Mouse (Mus musculus): ENCODE results near the gene Ppp1r9b. TPM values are rescaled to one million over a fixed set of nuclear protein-coding genes. Genes with fewer than 3 reads are reported as not detected.
"Not testable (repeated sequence)": the region's sequence is repeated elsewhere in the genome, so short reads cannot be mapped to it uniquely, and the experiment has no call there.

The Ppp1r9b gene
- total RNA-seq, 2 experiments from 2014 or later, result 46.6 to 81.9 TPM

GRCm38 (mm10) chr11:94996101-94996500 lies 5.3 kb downstream of the Ppp1r9b start:
- ATAC-seq (replicated peaks; ENCODE audit: poor library complexity), result no peak

DNA sequence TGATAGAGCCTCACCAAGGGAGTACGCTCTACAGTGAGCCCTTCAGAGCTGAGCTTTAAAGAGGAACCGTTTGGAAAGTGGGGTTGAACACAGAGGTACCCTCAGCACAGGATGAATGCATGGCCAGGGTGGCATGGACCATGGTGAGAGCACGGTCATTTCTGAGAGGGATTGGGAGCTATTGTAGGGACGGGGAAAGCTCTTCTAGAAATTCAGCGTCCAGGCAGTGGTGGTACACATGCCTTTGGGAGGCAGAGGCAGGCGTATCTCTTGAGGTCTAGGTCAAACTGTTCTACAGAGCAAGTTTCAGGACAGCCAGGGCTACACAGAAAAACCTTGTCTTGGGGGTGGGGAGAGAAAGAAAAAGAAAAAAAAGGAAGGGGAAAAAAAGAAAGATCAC lies 6.1 kb downstream of the Ppp1r9b start:
- no peak for ATAC-seq (replicated peaks; ENCODE audit: poor library complexity)

DNA sequence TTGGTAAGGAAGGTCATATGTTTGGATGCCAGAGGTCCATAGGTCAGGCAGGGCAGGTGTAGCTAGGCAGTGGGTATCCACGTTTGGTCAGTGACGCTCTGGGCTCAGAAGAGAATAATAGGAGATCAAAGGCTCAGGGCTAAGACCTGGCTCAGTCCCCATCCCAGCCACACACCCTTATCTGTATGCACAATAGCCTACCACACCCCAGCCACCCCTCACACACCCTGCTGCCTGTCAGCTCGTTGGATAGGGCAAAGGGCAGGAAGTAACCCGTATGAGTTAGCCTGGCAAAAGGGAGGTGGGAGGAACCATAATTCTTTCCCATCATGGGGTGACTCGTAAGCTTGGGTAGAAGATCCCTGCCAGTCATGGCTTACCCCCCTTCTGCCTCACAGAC lies 6.8 kb downstream of the Ppp1r9b start:
- ATAC-seq (replicated peaks; ENCODE audit: poor library complexity), result peak; percentile 71

DNA sequence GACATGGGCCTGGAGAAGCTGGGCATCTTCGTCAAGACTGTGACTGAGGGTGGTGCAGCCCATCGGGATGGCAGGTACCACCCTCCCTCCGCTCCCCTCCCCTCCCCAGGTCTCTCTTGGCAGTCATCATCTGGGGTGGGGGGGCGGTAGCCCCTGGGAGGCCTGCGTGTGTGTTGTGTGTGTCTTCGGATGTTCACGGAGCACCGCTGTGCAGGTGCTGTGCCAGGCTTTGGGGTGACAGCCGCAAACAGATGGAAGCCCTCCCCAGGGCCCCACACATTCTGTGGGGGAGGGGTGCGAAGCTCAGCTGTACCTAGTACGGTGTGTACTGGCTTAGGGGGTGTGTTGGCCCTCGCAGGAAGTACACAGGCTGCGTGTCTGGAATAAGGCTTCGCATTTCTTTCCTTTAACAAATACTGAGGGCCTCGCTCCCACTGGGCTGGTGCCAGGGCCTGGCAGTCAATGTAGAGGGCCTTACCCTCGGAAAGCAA lies 7.3 kb downstream of the Ppp1r9b start:
- no peak for ATAC-seq (replicated peaks; ENCODE audit: poor library complexity)

- ATAC-seq (replicated peaks; ENCODE audit: poor library complexity), result no peak
These were observed 9.3 kb downstream of the Ppp1r9b start for GRCm38 (mm10) chr11:95000128-95000527.

DNA sequence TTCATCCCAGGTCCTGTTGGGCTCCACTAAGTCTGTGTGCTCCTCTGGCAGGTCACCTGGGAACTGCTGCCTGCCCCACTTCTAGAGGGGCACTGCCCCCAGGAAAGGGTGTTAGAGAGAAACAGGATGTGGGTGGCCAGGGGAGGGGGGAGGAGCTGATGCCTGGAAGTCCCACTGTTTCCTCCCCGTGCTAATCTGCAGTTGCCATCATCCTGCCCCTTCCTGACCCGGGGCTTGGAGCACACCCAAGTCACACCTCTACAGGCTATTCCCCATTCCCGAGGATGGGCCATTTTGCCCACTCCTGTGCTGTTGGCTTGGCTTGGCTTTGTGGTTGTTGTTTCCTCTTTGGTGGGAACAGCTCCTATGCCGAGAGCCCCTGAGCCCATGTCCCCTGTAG lies 9.7 kb downstream of the Ppp1r9b start:
- peak; percentile 25 for ATAC-seq (replicated peaks; ENCODE audit: poor library complexity)

- peak; percentile 55 for ATAC-seq (replicated peaks; ENCODE audit: poor library complexity)
These were observed 10.2 kb downstream of the Ppp1r9b start for GRCm38 (mm10) chr11:95001058-95001457.

DNA sequence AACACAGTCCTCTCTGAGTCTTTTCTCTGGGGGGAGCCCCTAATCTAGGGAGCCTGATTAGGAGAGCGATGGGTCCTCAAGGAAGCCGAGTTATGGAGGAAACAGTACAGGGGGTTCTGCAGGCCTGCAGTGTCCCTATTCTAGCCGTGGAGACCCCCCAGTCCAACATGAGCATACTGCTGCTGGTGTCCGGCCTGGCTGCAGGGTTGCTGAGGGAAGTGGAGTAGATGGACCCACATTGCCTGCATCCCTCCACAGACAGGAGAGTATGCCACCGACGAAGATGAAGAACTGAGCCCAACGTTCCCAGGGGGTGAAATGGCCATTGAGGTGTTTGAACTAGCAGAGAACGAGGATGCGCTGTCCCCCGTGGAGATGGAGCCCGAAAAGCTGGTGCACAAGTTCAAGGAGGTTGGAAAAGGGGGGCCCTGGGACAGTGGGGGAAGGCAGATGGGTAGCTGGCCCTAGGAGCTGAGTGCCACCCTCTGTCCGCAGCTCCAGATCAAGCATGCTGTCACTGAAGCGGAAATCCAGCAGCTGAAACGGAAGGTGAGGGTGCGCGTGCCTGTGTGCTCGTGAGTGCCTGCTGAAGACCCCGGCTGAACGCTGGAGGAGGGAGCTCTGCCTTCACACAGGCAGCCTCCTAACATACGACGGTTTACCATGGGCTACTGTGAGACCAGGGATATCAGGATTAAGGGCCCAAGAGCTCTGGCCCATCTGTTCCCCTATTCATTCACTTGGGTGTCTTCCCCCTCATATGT lies 10.9 kb downstream of the Ppp1r9b start:
- ATAC-seq (replicated peaks; ENCODE audit: poor library complexity), result no peak

GRCm38 (mm10) chr11:95002705-95003104 lies 11.9 kb downstream of the Ppp1r9b start:
- no peak for ATAC-seq (replicated peaks; ENCODE audit: poor library complexity)

- ATAC-seq (replicated peaks; ENCODE audit: poor library complexity), result no peak
These were observed 13.5 kb downstream of the Ppp1r9b start for GRCm38 (mm10) chr11:95004136-95004936.

DNA sequence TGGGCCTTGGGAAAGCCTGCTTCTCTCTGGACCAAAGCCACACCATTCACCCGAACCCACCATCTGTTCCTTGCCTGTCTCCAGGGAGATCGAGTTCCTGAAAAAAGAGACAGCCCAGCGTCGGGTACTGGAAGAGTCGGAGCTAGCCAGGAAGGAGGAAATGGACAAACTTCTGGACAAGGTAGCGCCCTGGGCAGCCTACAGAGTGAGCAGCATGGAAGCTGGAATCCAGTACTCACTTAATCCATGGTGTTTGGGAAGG lies 14.0 kb downstream of the Ppp1r9b start:
- ATAC-seq (replicated peaks; ENCODE audit: poor library complexity), result no peak

DNA sequence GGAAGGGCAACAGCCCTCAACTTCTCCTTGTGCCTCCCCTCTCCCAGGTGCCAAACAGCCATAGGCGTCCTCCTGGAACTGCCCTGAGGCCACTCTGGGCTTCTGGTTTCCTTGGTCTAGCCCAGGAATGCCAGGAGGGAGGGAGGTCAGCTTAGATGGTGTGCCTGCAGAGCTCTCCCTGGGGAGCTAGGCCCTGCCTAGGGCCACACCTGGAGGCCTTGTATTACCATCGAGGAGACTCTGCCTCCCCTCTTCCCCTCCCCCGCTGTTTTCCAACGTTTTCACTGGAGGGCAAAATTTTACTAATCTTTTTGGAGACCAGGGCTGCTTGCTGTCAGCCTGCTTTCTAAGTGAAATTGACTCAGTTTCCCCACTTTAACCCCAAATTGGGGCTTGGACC lies 15.2 kb downstream of the Ppp1r9b start:
- no peak for ATAC-seq (replicated peaks; ENCODE audit: poor library complexity)

GRCm38 (mm10) chr11:95006525-95007219 lies 15.8 kb downstream of the Ppp1r9b start:
- peak; percentile 47 for ATAC-seq (replicated peaks; ENCODE audit: poor library complexity)

DNA sequence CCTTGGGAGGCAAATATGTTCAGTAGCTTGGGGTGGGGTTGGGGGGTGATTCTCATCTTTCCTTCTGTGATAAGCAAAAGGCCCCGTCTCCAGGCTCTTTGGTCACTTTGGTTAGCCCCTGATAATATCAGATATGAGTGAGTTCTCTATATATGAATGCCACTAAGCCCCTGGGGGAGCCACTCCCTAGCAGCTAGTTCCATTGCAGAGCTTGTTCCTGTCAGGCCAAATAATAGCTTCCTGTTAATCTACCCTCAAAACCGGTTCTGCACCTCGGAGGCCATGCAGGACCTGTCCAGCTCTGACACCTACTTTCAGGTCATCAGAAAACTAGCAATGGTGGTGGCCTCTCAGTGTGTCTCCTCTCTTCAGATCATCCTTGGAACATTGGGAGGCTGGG lies 16.6 kb downstream of the Ppp1r9b start:
- no peak for ATAC-seq (replicated peaks; ENCODE audit: poor library complexity)

DNA sequence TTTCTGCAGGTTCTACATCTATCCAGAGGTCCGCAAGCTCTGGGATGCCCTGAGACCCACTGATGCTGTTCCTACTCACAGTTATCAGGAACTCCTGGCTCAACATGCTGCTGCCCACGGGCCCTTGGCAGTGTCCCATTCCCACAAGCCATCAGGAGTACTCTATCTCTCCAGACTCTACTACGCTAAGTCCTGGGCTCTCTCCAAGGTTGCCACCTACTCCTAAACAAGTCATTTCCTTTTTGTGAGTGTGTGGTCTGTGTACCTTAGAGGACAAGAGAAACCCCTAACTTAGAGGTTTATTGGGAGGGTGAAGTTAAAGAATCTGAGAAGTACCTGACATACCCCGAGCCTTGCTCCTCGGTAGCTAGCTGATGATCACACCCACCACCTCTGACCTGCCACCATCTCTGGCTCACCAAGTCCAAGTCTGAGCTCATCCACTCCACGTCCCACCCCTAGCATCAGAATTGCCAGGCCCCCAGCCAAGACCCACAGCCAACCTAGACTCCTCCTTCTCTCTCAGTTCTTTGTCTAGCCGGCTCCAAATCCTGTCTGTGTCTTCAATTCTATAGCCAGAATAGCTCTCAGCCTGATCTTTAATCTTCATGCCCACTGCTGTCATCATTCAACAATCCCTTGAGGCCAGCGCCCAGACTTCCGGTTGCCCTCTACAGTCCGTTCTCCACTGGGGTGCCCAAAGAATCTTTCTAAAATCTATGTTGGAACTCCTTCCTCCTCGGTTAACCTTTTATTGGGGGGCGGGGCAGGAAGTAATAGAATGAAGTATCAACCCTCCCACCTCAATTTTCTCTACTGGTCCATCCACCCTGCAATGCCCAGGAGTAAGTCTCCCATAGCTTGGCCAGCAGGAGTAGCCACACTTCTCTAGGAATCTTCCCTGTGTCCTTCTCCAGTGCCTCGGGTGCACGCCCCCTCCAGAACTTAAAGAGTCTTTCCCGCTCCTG lies 18.1 kb downstream of the Ppp1r9b start:
- ATAC-seq (replicated peaks; ENCODE audit: poor library complexity), result no peak

- peak; percentile 27 for ATAC-seq (replicated peaks; ENCODE audit: poor library complexity)
These were observed 18.8 kb downstream of the Ppp1r9b start, which contains the start of gene Samd14 for GRCm38 (mm10) chr11:95009629-95010014. Samd14 (plus strand) TSS chr11:95009879.

GRCm38 (mm10) chr11:95010141-95010739 lies 19.4 kb downstream of the Ppp1r9b start:
- no peak for ATAC-seq (replicated peaks; ENCODE audit: poor library complexity)

GRCm38 (mm10) chr11:95010841-95011403 lies 20.1 kb downstream of the Ppp1r9b start:
- ATAC-seq (replicated peaks; ENCODE audit: poor library complexity), result not testable (repeated sequence)

- ATAC-seq (replicated peaks; ENCODE audit: poor library complexity), result no peak
These were observed 20.6 kb downstream of the Ppp1r9b start for GRCm38 (mm10) chr11:95011416-95011815.

DNA sequence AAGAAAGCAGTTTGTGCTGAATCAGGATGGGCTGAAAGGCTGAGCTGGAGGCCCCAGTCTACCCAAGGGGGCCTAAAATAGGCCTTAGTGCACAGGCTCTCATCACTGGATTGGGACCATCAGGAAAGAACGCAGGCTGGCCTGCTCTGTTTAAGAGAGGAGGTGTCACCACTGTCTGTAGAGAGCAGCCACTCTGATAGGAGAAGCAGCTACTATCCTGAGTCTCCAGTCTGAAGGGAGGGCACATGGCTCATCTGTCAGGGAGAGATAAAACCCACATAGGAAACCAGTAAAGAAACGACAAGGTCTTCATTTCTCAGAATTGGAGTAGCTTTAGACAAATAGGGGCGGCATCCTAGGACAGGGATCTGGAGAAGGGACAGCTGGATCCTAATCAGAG lies 21.2 kb downstream of the Ppp1r9b start:
- peak; percentile 83 for ATAC-seq (replicated peaks; ENCODE audit: poor library complexity)

Measured in megakaryocyte progenitor cell, adult 5-6 weeks (primary cell).